Mouse (Mus musculus) bone marrow macrophage, adult 2 months (primary cell): Measurements from ENCODE around the gene Lad1.

Source experiments
- CTCF ChIP-seq: IDR thresholded peaks from 2 replicates; pipeline ENCODE4 v1.5.1; 2012; ENCODE audit warnings: low read depth, mild to moderate bottlenecking, low read length, moderate library complexity
- POLR2A ChIP-seq: IDR thresholded peaks from 2 replicates; pipeline ENCODE4 v1.6.1; 2012; ENCODE audit warnings: mild to moderate bottlenecking, low read depth, low read length, borderline replicate concordance

- no peak for TF ChIP-seq POLR2A
- TF ChIP-seq CTCF = no peak
Observed at GRCm38 (mm10) chr1:135850722-135851512, 32.5 kb downstream of the Lad1 start.
